Mouse (Mus musculus) hindbrain, embryonic 16.5 days (tissue): ENCODE data around the gene 2010111I01Rik. TPM values are rescaled to one million over a fixed set of nuclear protein-coding genes. Genes with fewer than 3 reads are reported as not detected.
A peak's percentile ranks its signal among the peaks of the same experiment; 100 is the strongest.

Experiments
- ATAC-seq: fragments of 200-750 bp; cut with Nextera tagmentation; 2 replicates; pipeline ENCODE4 v1.8.0; 2017; ENCODE audit warnings: moderate TSS enrichment, moderate library complexity
- H3K27ac ChIP-seq: fragments of 300-500 bp; sonication (generic); 2 replicates; pipeline ENCODE4 v1.5.1; 2014; ENCODE audit warnings: low read depth, mild to moderate bottlenecking, control low read depth, low read length, moderate library complexity
- H3K27me3 ChIP-seq: fragments of 300-500 bp; sonication (generic); replicated peaks from 2 replicates; pipeline ENCODE4 v1.6.1; 2014; ENCODE audit warnings: low read length; ENCODE audit not compliant: control insufficient read depth, insufficient read depth
- H3K36me3 ChIP-seq: fragments of 300-500 bp; sonication (generic); 2 replicates; pipeline ENCODE4 v1.6.1; 2014; ENCODE audit warnings: mild to moderate bottlenecking, low read length, moderate library complexity, mixed read lengths; ENCODE audit not compliant: control insufficient read depth, insufficient read depth
- H3K4me1 ChIP-seq: fragments of 300-500 bp; sonication (generic); 2 replicates; pipeline ENCODE4 v1.6.1; 2014; ENCODE audit warnings: low read depth, low read length; ENCODE audit not compliant: control insufficient read depth, insufficient read depth
- H3K4me2 ChIP-seq: fragments of 300-500 bp; sonication (generic); 2 replicates; pipeline ENCODE4 v1.6.1; 2014; ENCODE audit warnings: mild to moderate bottlenecking, low read length, control low read depth, moderate library complexity
- H3K4me3 ChIP-seq: fragments of 300-500 bp; sonication (generic); 2 replicates; pipeline ENCODE4 v1.5.1; 2014; ENCODE audit warnings: mild to moderate bottlenecking, low read length, control low read depth, moderate library complexity
- H3K9ac ChIP-seq: fragments of 300-500 bp; sonication (generic); 2 replicates; pipeline ENCODE4 v1.6.1; 2014; ENCODE audit warnings: low read depth, mild to moderate bottlenecking, control low read depth, low read length, moderate library complexity
- H3K9me3 ChIP-seq: fragments of 300-500 bp; sonication (generic); 2 replicates; pipeline ENCODE4 v1.6.1; 2014; ENCODE audit warnings: mild to moderate bottlenecking, low read length, moderate library complexity; ENCODE audit not compliant: control insufficient read depth
- WGBS: fragments of 180-500 bp; shearing (Covaris S2); extraction: QIAGEN DNeasy Blood & Tissue Kit; methylation state at CpG from one replicate; pipeline ENCODE4 v1.1.7; 2014; 5-methylcytosine and 5-hydroxymethylcytosine counted together
- polyA plus RNA-seq: library from polyadenylated mRNA; unstranded; fragments of >200 nt; fragmentation: Nextera tagmentation; extraction: Ambion mirVana; gene quantifications from 2 replicates; pipeline ENCODE4 v1.2.1, GENCODE M21; 2015

The 2010111I01Rik gene
- polyA plus RNA-seq, 1 experiment from 2014 or later = 28.6 TPM

DNA sequence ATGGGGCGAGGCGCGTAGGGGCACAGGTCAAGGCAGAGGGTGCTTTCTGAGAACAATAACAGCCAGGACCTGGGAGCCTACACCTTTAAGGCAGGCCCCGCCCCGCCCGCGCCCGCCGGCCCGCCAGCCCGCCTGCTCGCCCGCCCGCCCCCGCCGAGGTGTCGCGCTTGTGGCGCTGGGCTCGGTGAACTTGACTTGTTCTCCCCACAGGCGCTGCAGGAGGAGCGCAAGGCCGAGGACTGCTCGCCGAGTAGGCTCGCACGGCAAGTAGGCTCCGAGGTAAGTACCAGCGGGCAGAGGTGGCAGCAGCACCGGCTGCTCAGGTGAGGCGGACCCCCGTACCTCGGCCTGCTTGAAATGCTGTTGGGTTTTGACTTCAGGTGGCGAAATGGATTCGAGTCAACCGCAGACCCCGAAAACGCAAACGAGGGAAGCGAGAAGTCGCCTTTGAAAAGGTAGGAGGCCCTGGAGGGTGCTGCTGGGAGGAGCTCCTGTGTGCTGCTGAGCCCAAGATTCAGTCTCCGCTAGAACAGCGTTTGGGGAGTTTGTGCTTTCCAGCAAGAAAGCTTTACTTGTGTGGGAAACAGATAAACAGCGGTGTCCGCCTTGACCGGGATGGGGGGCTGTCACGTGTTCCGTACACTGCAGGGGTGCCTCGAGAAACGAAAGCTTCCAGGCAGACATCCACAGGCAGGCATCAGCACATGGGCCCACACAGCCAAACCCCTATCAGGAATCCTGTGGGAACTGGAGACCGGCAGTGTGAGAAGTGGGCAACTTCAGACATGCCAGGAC is 275.4 kb downstream of the 2010111I01Rik start:
- H3K36me3 ChIP-seq = no peaks in the 10 kb centered on the region
- peak overlapping the region; percentile 88 for H3K9ac ChIP-seq
- WGBS = under 1% methylated on average over 40 of the region's 51 CpGs
- peak; percentile 91 for ATAC-seq
- 0 out of 2 replicates have a peak, but pooled peaks cover 2% of the 10 kb centered on the region for H3K27me3 ChIP-seq
- H3K9me3 ChIP-seq = no peaks in the 10 kb centered on the region
- peaks cover 17% of the 10 kb centered on the region for H3K4me1 ChIP-seq
- H3K4me2 ChIP-seq = peak overlapping the region; percentile 90
- H3K27ac ChIP-seq = peak overlapping the region; percentile 81
- peak overlapping the region; percentile 86 for H3K4me3 ChIP-seq

DNA sequence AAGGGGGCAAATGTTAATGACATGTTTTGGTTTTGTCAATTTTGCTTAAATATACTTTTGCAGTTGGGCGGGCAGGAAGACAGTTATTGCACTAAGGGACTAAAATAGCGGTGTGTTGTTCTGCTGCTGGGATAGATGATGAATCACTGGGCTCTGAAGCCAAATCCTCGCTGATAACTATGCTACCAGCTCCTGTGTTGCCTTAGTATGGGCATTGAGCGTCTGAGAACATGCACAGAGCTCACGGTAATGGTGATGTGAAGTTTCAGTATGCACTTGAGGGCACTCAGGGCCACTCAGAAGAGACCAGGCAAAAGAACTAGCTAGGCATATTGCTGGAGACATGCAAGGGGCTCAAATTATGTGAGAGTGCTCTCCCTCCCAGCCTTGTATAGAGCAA is 276.1 kb downstream of the 2010111I01Rik start:
- H3K9ac ChIP-seq = peak overlapping the region; percentile 88
- H3K27me3 ChIP-seq = 0 out of 2 replicates have a peak, but pooled peaks cover 2% of the 10 kb centered on the region
- no peak for ATAC-seq
- H3K4me3 ChIP-seq = peak overlapping the region; percentile 86
- peaks cover 17% of the 10 kb centered on the region for H3K4me1 ChIP-seq
- H3K36me3 ChIP-seq = no peaks in the 10 kb centered on the region
- no peaks in the 10 kb centered on the region for H3K9me3 ChIP-seq
- H3K27ac ChIP-seq = no peak overlapping the region
- H3K4me2 ChIP-seq = peak overlapping the region; percentile 90
- WGBS = 39% methylated on average over 5 of the region's 5 CpGs

DNA sequence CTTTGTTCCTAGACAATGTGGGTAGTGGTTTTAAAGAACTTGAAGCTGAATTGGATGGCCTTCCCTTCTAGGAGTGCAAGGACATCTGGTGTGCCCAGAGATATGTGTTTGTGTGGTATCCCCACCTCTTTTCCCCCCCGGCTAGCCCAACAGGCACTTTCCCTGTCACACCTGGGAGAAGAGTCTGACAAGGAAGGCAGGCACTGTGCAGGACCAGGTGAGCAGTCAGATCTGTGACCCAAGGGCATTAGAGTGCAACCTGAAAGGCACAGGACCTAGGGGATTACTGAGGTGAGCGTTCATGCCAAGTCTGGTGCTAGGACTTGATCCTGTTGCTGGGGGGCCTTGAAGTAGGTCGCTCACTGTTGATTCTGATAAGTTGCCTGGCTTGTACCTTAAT is 277.0 kb downstream of the 2010111I01Rik start:
- peak overlapping the region; percentile 35 for H3K9ac ChIP-seq
- no peak for ATAC-seq
- WGBS = 97% methylated on average over 3 of the region's 3 CpGs
- H3K4me3 ChIP-seq = no peak overlapping the region
- H3K36me3 ChIP-seq = no peaks in the 10 kb centered on the region
- H3K9me3 ChIP-seq = no peaks in the 10 kb centered on the region
- peaks cover 17% of the 10 kb centered on the region for H3K4me1 ChIP-seq
- peak overlapping the region; percentile 90 for H3K4me2 ChIP-seq
- no peak overlapping the region for H3K27ac ChIP-seq
- 0 out of 2 replicates have a peak, but pooled peaks cover 2% of the 10 kb centered on the region for H3K27me3 ChIP-seq

DNA sequence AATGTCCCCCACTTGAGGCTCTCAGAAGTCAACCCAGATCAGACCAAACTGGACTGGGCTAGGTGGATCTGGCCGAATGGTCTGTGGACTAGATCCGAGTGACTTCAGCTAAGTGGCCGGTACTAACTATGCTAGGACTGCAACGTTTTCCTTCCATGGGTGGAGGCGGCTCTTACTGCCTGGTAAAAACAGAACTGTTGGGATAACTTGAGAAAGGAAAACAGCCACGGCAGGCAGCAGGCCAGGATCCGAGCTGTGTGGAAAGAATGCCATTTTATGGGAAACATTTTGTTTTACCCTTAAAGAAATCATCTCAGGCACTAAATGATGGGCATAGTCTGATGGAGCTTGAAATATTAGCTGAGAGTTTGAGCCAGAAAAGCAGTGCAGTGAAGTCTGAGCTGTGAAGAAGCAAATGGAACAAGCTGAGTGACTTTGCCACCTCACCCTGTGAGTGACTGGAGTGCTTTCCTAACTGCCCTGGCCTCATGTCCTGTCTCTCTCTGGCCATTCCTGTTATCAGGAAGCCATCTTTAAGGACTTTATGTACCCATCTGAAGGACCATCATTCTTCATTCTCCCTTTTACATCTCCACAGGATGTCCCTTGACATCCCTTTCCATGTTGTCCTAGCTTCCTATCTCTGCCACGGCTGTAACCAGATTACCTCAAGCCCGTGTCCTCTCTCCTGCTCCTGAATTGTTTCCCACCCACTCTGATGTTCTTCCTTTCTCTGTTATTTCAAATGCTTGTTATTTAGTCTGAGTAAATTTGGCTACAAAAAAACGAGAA is 277.9 kb downstream of the 2010111I01Rik start:
- no peak for ATAC-seq
- H3K9me3 ChIP-seq = no peaks in the 10 kb centered on the region
- H3K27ac ChIP-seq = no peak overlapping the region
- 0 out of 2 replicates have a peak, but pooled peaks cover 2% of the 10 kb centered on the region for H3K27me3 ChIP-seq
- H3K4me1 ChIP-seq = peaks cover 17% of the 10 kb centered on the region
- no peak overlapping the region for H3K9ac ChIP-seq
- no peaks in the 10 kb centered on the region for H3K36me3 ChIP-seq
- 78% methylated on average over 10 of the region's 10 CpGs for WGBS
- no peak overlapping the region for H3K4me3 ChIP-seq
- H3K4me2 ChIP-seq = peak overlapping the region; percentile 8

DNA sequence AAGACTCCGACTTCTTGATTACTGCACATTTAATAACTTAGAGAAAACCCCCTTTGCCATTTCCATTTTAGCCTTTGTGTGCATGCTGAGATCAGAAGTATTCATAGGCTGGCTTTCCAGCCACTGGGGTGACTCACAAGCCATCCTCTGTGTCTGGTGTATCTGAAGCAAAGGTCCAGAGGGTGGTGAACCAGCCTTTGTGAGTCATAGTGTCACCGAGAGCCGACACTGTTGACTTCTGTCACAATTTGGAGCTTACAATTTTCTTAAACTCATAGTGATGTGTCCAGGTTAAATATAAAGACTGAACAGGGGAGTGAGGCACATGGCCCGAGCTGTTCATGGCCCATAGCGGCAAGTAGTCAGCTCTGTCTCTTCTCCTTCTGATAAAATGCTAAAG is 278.9 kb downstream of the 2010111I01Rik start:
- no peaks in the 10 kb centered on the region for H3K36me3 ChIP-seq
- H3K9ac ChIP-seq = no peak overlapping the region
- WGBS = 81% methylated on average over 5 of the region's 5 CpGs
- H3K27ac ChIP-seq = no peak overlapping the region
- no peak for ATAC-seq
- no peak overlapping the region for H3K4me3 ChIP-seq
- no peaks in the 10 kb centered on the region for H3K9me3 ChIP-seq
- no peak overlapping the region for H3K4me2 ChIP-seq
- 0 out of 2 replicates have a peak, but pooled peaks cover 2% of the 10 kb centered on the region for H3K27me3 ChIP-seq
- H3K4me1 ChIP-seq = peaks cover 17% of the 10 kb centered on the region

DNA sequence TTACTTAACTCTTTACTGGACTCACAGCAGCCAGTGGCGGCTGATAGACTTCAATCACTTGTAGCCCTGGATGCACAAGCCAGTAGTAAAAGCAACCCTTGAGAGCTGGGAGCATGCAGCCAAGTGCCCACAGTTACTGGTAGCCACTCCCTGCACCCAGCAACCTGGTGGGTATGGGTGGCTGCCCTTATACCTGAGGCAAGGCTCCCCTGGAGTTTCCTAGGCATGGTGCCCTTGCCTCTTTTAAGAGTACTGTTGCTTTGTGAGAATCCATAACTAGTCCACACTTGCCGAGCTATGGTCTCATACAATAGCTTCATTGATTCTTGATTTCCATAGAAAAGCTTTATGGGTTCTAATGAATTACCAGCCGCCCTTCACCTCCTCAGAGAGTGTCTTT is 279.7 kb downstream of the 2010111I01Rik start:
- no peaks in the 10 kb centered on the region for H3K36me3 ChIP-seq
- no peak overlapping the region for H3K27ac ChIP-seq
- WGBS = 52% methylated on average over 3 of the region's 3 CpGs
- H3K4me1 ChIP-seq = peaks cover 13% of the 10 kb centered on the region
- H3K9ac ChIP-seq = no peak overlapping the region
- H3K27me3 ChIP-seq = 0 out of 2 replicates have a peak, but pooled peaks cover 2% of the 10 kb centered on the region
- H3K9me3 ChIP-seq = no peaks in the 10 kb centered on the region
- H3K4me2 ChIP-seq = no peak overlapping the region
- H3K4me3 ChIP-seq = no peak overlapping the region
- ATAC-seq = no peak

DNA sequence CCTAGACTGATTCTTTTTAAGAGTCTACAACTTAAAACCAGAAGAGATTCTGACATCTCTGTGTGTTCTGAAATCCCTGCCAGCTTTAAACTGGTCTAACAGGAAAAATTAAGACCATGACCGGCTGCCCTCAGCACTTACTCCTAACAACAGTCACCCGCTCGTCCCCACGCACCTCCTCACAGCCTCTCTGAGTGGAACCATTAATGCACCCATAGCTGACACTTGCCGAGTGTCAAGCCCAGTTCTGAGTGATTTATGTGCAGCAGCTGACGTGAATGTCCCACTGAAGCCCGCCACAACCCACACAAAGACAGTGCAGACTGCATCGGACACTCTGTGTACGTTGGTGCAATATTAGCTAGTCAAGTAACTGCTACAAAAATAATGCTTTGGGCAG is 280.5 kb downstream of the 2010111I01Rik start:
- Histone ChIP-seq H3K4me1 (peaks cover 11% of the 10 kb centered on the region), H3K4me2 (no peak overlapping the region), H3K36me3 (no peaks in the 10 kb centered on the region), H3K27me3 (0 out of 2 replicates have a peak, but pooled peaks cover 2% of the 10 kb centered on the region), H3K27ac (no peak overlapping the region), H3K9me3 (no peaks in the 10 kb centered on the region), H3K9ac (no peak overlapping the region), H3K4me3 (no peak overlapping the region)
- ATAC-seq = no peak
- WGBS = 45% methylated on average over 9 of the region's 9 CpGs

DNA sequence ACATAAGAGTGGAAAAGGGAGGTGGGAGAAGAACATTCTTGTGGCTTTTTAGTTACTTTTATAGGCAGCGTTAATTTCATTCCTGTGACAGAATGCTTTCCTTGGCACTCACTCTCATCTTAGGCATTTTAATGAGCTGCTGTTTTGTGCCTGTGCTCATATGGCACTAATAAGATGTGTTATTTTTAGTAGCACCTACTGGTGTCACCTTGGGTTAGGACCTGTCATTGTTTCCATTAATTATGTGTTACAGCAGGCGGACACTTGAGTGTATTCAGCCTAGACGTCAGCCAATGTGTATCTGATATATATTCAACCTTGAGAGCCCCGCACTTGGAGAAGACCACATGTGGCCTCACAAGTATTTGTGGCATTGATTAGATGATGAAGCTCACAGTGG is 281.1 kb downstream of the 2010111I01Rik start:
- Histone ChIP-seq H3K9ac (no peak overlapping the region), H3K36me3 (no peaks in the 10 kb centered on the region), H3K9me3 (no peaks in the 10 kb centered on the region), H3K4me2 (no peak overlapping the region), H3K27me3 (0 out of 2 replicates have a peak, but pooled peaks cover 2% of the 10 kb centered on the region), H3K4me1 (peaks cover 8% of the 10 kb centered on the region), H3K4me3 (no peak overlapping the region), H3K27ac (no peak overlapping the region)
- ATAC-seq = no peak
- 66% methylated on average over 4 of the region's 4 CpGs for WGBS
